Mouse (Mus musculus) lung, adult 2 months (tissue): Measurements from ENCODE around the gene Sh2d4b. TPM values are rescaled to one million over a fixed set of nuclear protein-coding genes. Genes with fewer than 3 reads are reported as not detected.

Experiments
- DNase-seq: peaks from one replicate; pipeline ENCODE4 v3.0.0; 2022
- H3K4me1 ChIP-seq: fragments of 200-500 bp; 2 replicates; pipeline ENCODE4 v1.6.1; 2011; ENCODE audit warnings: low read length; ENCODE audit not compliant: control insufficient read depth, insufficient read depth
- H3K4me3 ChIP-seq: fragments of 200-500 bp; replicated peaks from 2 replicates; pipeline ENCODE3; 2011; ENCODE audit warnings: low read depth, mild to moderate bottlenecking, control low read depth, low read length; ENCODE audit errors: extremely low read depth
- CTCF ChIP-seq: fragments of 200-500 bp; IDR thresholded peaks from 2 replicates; pipeline ENCODE4 v1.5.1; 2011; ENCODE audit warnings: mild to moderate bottlenecking, low read length, control low read depth; ENCODE audit not compliant: insufficient read depth
- POLR2A ChIP-seq: fragments of 200-500 bp; IDR thresholded peaks from 2 replicates; pipeline ENCODE4 v1.6.1; 2011; ENCODE audit warnings: low read depth, mild to moderate bottlenecking, control low read depth, low read length, borderline replicate concordance; ENCODE audit errors: extremely low read depth
- WGBS: fragments of 180-500 bp; shearing (Covaris S2); methylation state at CpG from one replicate; pipeline ENCODE4 v1.1.7; 2018; 5-methylcytosine and 5-hydroxymethylcytosine counted together
- polyA plus RNA-seq: library from polyadenylated mRNA; depleted of rRNA; stranded (reverse); fragments of >200 nt; gene quantifications from 2 replicates; pipeline ENCODE4 v1.2.3, GENCODE M21; 2012

Gene Sh2d4b
- polyA plus RNA-seq, 1 experiment: 0.54 TPM

DNA sequence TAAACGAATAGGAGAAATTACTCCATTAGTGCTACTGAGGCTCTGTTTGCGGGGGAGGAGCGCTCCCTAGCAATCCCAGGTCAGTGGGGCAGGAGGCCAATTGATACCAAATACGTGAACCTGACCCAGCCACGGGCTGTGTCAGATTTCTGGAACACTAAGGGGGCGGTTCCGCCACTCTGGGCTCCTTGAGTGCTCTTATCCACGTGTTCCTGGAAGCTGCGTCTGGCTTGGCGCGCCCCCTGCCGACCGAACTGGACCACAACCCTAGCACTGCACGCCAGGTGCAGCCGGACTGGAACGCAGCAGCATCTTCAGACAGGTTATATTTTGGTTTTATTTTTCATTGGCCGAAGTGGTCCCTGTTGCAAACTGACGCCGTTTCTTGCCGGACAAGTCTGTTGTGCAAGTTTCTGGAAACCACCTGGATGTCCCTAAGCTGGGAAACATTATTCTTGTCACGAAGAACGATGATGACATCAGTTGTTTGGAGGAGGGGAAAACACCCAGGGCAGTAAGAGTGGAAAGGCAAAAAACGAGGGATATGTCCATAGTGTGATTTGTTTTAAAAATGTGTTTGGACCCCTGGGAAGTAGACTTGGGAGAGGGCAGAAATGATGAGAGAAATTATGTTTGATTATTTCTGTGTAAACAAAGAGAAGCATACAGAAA, 1.6 kb upstream of the Sh2d4b start:
- 5% methylated on average over 23 of the region's 23 CpGs for WGBS
- Histone ChIP-seq H3K4me3 (no peak overlapping the region), H3K4me1 (no peaks in the 10 kb centered on the region; the same call in 1 of the 2 replicates)
- TF ChIP-seq POLR2A (no peak), CTCF (peak; percentile 81)
- peak; percentile 87 for DNase-seq

- no peak for DNase-seq
- no peaks in the 10 kb centered on the region; the same call in 1 of the 2 replicates for H3K4me1 ChIP-seq
- no peak overlapping the region for H3K4me3 ChIP-seq
- WGBS: 72% methylated on average over 8 of the region's 8 CpGs
- no peak for TF ChIP-seq CTCF
- no peak for TF ChIP-seq POLR2A
These were observed 818 bp upstream of the Sh2d4b start for GRCm38 (mm10) chr14:40893884-40894283.

GRCm38 (mm10) chr14:40892326-40892825, 690 bp downstream of the Sh2d4b start:
- no peaks in the 10 kb centered on the region; the same call in 1 of the 2 replicates for H3K4me1 ChIP-seq
- no peak overlapping the region for H3K4me3 ChIP-seq
- 88% methylated on average over 7 of the region's 7 CpGs for WGBS
- TF ChIP-seq POLR2A (no peak), CTCF (no peak)
- DNase-seq: no peak

DNA sequence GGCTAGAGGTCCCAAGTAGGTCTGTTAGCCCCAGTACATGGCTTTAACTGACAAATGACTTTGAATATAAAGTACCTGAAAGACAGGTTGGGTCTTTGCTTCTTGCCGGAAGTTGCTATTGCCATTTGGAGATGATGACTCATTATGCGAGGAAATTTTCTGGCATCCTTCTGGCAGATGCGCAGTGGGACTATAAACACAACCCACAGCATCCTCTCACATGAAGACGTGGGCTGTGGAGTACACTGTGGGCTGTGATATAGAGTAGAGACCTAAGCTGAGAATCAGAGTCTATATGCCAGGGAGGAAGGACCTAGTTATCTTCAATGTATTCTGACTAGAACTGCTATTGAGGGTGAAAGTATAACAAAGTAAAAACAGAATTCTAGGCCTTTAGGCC, 1.6 kb downstream of the Sh2d4b start:
- DNase-seq: no peak
- no peak for TF ChIP-seq CTCF
- no peak for TF ChIP-seq POLR2A
- Histone ChIP-seq H3K4me1 (no peaks in the 10 kb centered on the region; the same call in 1 of the 2 replicates), H3K4me3 (no peak overlapping the region)
- WGBS: 92% methylated on average over 4 of the region's 4 CpGs

GRCm38 (mm10) chr14:40889704-40890103, 3.4 kb downstream of the Sh2d4b start:
- peaks cover 3% of the 10 kb centered on the region for H3K4me1 ChIP-seq
- TF ChIP-seq CTCF: no peak
- TF ChIP-seq POLR2A: no peak
- WGBS: 47% methylated on average over 4 of the region's 4 CpGs
- DNase-seq: no peak
- no peak overlapping the region for H3K4me3 ChIP-seq

DNA sequence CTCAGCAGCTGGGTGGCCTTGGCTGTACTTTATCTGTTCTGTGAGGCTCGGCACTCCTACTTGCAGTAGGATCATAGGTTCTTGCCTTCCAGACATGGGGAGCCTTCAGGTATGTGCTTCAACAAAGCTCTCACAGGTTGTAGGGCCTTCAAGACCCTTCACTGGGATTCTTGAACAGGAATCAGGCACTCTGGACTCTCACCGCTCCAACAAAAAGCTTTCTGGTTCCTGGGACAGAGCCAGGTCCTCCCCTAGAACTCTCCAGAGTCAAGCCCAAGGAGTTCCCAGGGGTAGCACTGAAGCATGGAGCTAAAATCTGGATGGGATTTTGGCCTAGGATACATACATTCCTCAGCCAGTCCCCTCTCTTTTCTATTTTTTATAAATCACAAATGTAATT, 3.9 kb downstream of the Sh2d4b start:
- Histone ChIP-seq H3K4me1 (peaks cover 3% of the 10 kb centered on the region; the same call in 1 of the 2 replicates), H3K4me3 (no peak overlapping the region)
- WGBS: 69% methylated on average over 2 of the region's 2 CpGs
- TF ChIP-seq POLR2A (no peak), CTCF (no peak)
- no peak for DNase-seq

DNA sequence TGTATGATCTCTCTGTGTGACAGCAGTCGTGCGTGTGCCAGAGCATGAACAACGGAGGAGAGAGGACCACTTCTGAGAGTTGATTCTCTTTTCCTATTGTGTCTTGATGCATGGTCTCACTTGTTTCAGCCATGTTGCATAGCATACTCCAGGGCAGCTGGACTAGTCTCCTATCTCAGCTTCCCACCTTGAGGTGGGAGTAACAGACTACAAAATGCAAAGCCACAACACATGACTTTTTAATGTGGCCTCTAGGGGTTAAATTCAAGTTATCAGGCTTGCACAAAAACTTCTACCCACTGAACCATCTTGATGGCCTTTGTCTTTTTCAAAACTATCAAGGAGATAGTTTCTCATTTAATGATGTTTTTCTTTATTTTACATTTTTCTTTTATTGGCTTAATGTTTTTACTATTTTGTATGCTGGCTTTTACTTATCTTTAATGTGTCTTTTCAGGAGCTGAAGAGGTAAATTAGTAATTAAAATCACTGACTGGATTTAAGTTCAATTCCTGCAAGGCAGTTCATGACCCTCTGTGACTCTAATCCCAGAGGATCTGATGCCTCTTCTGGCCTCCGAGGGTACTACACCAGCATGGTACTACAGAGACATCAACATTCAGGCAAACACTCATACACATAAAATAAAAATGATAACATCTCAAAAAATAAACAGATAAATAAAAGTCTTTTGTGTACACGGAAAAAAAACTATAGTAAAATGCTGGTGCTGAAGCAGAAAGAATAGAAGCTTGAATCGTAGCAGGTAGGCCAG, 6.5 kb downstream of the Sh2d4b start:
- 83% methylated on average over 6 of the region's 6 CpGs for WGBS
- Histone ChIP-seq H3K4me1 (peaks cover 3% of the 10 kb centered on the region; the same call in 1 of the 2 replicates), H3K4me3 (no peak overlapping the region)
- DNase-seq: no peak
- TF ChIP-seq CTCF: peak; percentile 31; the same call in 1 of the 2 replicates
- TF ChIP-seq POLR2A: no peak

DNA sequence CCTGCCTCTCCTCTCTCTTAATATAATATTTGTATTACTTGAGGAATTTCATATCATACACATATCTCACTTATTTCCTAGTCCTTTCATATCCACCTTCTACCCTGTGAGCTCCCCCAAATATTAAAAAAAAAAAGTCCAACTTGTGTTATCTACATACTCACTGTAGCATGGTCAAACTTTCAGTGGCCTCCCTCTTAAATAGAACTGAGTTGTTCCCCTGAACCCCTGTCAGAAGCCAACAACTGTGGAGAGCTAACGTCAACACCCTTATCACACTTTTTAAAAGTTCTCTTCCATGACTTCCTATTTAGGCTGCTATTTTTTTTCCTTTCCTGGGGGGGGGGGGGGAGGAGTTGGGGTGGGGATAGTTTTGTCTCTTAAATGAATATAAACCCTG, 7.3 kb downstream of the Sh2d4b start:
- H3K4me3 ChIP-seq: no peak overlapping the region
- no peak for DNase-seq
- no peak for TF ChIP-seq CTCF
- no peak for TF ChIP-seq POLR2A
- H3K4me1 ChIP-seq: peaks cover 3% of the 10 kb centered on the region; the same call in 1 of the 2 replicates
- WGBS: 10% methylated on average over 1 of the region's 1 CpGs

- TF ChIP-seq POLR2A (no peak), CTCF (no peak)
- H3K4me1 ChIP-seq: peaks cover 3% of the 10 kb centered on the region; the same call in 1 of the 2 replicates
- DNase-seq: peak; percentile 30
- WGBS: 24% methylated on average over 4 of the region's 4 CpGs
- H3K4me3 ChIP-seq: no peak overlapping the region
These were observed 7.8 kb downstream of the Sh2d4b start for GRCm38 (mm10) chr14:40885225-40885624.
